Mouse (Mus musculus): ENCODE measurements at regions not wholly inside any gene's neighbourhood (a gene's known extent, or its start where the extent isn't known, plus 50 kb on each side); places are given as distances from the start of the nearest gene placed in this dataset.

DNA sequence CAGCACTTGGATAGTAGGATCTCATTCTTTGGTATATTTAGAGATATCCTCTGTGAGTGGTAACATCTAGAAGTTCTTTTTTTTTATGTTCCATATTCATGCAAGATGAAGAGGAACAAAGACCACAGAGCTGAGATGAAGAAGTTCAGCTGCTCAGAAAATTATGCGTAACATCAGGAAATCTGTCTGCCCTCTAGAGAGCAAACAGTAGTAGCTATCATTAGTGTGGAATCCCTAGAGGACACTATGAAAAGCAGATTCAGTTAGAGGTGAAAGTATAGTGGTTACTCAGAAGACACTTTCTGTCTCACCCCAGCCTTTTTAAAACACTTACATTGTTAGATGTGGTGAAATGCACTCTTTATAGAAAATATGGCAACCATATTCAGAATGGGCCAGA is 1214.9 kb upstream of the Tacstd2 start:
- no peak for TF ChIP-seq CTCF (IDR thresholded peaks at IDR 0.05; ENCODE audit: control insufficient read depth, insufficient read depth, insufficient replicate concordance, low read depth, low read length)
- no peak for TF ChIP-seq POLR2A (IDR thresholded peaks at IDR 0.05; ENCODE audit: control insufficient read depth, low read depth, low read length)
